Mouse (Mus musculus) cerebellum, adult 9-10 months (tissue): ENCODE data around the gene Dap.

Source experiments
- DNase-seq: peaks from one replicate; pipeline ENCODE4 v3.0.0; 2022

Gene Dap

GRCm38 (mm10) chr15:31238611-31239010, 14.5 kb downstream of the Dap start:
- DNase-seq, result no peak

DNA sequence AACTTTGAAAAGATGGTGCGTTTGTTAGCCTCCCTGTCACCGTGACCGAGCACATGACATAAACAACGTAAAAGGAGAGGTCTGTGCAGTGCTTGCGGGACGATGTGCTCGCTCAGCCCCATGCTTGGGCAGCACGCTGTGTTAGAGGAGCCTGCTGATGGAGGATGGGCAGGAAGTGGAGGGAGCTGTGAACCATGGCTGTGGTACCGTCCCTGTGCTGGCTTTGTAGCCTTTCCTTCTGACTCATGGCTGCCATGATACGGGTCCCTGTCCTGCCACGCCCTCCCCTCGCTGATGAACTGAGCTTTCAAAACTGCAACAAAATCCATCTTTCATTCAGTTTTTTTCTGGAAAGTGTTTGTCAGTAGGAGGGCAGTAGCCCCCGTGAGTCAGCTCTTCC, 15.6 kb downstream of the Dap start:
- no peak for DNase-seq

GRCm38 (mm10) chr15:31240181-31240580, 16.1 kb downstream of the Dap start:
- DNase-seq, result no peak

GRCm38 (mm10) chr15:31243260-31243659, 19.1 kb downstream of the Dap start:
- no peak for DNase-seq

- no peak for DNase-seq
These were observed 20.8 kb downstream of the Dap start for GRCm38 (mm10) chr15:31244696-31245445.

- no peak for DNase-seq
These were observed 21.8 kb downstream of the Dap start for GRCm38 (mm10) chr15:31245934-31246333.

DNA sequence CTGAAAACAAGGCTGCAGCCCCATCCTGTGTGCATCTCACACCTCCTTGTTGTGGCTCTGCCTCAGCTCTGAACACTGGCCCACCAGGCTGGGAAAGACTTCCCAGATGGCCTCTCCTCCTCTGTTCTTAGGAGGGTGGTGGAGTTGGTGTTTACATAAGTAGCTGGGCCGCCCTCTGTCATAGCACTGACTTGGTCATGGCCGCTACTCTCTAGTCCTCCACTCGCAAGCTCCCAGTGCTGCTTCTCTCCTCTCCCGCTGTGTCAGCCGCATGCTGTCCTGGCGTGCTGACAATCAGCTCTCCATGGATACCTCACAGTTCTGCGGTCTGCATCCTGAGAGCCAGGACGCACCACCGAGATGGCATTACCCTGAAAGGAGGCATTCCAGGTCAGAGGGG, 22.9 kb downstream of the Dap start:
- peak; percentile 69 for DNase-seq

DNA sequence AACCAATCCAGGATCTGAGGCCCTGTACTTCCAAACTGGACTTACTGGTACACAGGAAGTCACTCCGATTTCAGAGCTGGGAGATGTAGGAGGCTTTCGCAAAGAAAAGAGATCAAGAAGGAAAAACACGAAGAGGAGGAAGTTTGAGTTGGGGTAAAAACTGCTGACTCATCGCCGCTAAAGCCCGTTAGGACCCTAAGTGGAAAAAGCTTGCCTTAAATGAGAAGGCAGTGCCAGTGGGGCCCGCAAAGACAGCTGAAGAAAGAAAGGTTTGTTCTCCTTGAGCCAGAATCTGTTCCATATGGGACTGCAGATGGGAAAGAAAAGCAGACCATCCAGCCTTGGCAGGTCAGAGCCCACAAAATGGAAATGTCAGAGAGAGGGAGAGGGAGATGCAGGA, 24.8 kb downstream of the Dap start:
- DNase-seq, result no peak

DNA sequence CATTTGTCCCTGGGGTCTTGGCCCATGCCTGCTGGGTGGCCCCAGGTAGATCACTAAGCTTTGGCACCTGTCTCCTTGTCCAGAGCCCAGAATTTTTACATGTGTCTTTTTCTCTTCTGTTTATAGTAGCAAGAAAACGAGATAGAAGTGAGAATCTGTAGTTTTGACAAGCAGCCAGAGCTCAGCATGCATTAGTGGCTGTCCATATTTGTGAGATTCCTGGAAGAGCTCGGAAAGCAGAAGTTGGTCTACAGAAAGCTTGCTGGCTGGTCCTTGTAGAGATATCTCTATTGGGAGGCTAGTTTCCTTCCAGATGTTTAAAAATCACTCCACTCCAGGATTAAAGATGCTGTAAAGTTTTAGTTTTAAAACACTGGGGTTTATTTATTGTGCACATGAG, 25.9 kb downstream of the Dap start:
- no peak for DNase-seq

- no peak for DNase-seq
These were observed 26.6 kb downstream of the Dap start for GRCm38 (mm10) chr15:31250676-31251075.

DNA sequence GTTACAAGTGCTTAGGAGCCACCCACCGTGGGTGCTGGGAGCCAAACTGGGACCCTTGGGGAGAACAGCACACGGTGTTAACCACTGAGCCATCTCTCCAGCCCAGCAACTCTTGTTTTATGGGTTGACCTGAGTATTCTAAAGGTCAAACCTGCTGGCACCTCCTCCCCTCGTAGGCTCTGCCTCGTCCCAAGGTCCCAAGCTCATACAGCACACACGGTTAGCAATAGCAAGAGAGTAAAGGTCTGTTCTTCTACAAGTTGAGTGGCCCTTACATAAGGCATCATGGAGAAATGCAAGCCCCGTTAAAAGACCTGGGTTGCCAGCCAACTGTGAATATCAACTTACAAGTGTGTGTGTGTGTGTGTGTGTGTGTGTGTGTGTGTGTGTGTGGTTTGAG, 27.1 kb downstream of the Dap start:
- DNase-seq, result no peak

- no peak for DNase-seq
These were observed 28.6 kb downstream of the Dap start for GRCm38 (mm10) chr15:31252590-31253311.

- DNase-seq, result no peak
These were observed 29.3 kb downstream of the Dap start for GRCm38 (mm10) chr15:31253380-31253779.

DNA sequence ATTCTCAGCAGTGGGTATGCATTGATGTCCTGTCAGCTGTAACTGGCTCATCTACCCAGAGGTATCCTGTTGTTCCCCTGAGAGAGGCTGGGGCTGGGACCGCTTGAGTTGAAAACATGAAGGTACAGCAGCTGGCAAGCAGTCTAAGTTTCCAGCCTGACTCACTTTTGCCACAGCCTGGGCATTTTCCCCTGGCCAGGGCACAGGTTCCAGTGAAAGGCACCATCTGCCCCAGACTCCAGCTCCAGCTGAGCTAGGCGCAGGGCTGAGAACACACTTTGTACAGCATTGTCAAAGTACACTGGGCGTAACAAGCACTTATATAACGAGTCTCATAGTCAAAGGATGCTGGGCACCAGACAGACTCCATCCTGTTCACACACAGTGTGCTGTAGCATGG, 29.8 kb downstream of the Dap start:
- DNase-seq, result no peak

DNA sequence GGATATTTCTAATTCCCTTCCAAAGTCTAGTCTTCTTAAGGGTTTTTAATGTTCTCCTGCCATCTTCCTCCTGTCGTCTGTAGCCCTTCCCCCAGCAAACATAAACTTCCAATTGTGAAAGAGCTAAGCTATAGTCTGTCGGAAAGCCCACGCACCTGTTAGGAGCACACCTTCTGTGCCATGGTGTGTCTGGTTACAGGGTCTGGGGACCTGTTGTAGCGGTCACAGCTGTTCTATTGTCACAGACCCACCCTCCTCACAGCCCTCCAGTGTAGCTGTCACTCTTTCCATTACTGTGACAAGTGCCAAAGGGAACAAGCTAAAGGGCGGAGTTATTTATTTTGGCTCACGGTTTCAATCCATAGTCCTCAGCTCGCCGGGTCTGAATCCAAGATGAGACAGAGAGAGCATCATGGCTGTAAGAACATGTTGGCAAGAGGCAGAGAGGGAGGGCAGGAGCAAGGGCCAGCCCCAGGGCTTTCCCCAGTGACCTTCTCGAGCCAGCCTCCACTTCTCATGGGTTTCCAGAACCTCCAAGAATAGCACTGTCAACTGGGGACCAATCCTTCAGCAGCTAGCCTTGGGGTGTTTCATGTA, 30.9 kb downstream of the Dap start:
- DNase-seq, result no peak

DNA sequence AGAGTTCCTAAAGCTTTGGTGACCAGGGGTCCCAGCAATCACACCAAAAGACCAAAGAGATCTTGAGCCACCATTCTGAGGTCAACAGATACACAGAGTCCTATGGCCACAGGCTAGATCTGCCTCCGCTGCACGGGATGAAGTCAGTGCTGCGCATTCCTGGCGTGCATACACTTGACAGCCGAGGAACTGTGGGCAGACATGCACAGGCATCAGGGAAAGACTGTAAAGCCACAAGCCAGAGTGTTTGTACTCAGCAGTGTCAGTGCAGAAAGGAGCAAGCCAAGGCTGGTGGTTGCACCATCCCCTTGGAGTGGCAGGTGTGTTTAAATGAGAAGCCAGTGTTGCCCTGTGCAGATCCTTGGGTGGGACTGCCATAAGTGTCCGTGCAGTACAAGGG, 31.6 kb downstream of the Dap start:
- no peak for DNase-seq

GRCm38 (mm10) chr15:31257329-31257728, 33.2 kb downstream of the Dap start:
- DNase-seq, result no peak

GRCm38 (mm10) chr15:31258029-31258692, 34.0 kb downstream of the Dap start:
- DNase-seq, result no peak

GRCm38 (mm10) chr15:31258693-31259439, 34.8 kb downstream of the Dap start:
- DNase-seq, result no peak

GRCm38 (mm10) chr15:31261094-31261493, 37.0 kb downstream of the Dap start:
- DNase-seq, result no peak

GRCm38 (mm10) chr15:31262361-31262760, 38.2 kb downstream of the Dap start:
- DNase-seq, result no peak

DNA sequence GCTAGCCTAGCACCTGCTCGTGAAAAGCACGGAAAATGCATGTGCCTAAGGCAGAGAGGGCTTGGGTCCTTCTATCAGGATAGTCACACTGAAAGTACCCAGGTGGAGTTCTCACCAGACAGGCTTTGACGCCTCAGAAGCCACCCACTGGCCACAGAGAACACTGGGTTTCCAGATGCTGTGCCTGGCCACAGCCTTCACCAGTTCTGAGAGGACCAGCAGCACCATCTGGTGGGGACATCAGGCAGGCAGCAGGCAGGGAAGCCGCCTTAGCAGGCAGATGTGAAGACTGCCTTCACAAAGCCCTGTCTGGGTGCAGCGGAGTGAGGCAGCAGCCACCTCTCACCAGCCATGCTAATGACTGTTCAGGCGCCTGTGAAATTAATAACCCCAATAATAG, 40.7 kb downstream of the Dap start:
- DNase-seq, result peak; percentile 66

GRCm38 (mm10) chr15:31265404-31265803, 41.3 kb downstream of the Dap start:
- no peak for DNase-seq
